Mouse (Mus musculus): ENCODE results near the gene Adsl.

GRCm38 (mm10) chr15:80901806-80902513, 46.3 kb upstream of the Adsl start:
- no peak for TF ChIP-seq POLR2A (IDR thresholded peaks at IDR 0.05; ENCODE audit: insufficient read depth, low read depth, low read length)
- no peak for TF ChIP-seq CTCF (IDR thresholded peaks at IDR 0.05; ENCODE audit: insufficient read depth, low read depth, low read length)
